17 mouse cellular contexts compared by ENCODE assay signal in genomic region chr11:71814511-71814910, GRCm38 (mm10).
DNase-seq lines count a peak whose midpoint lies in the region; ATAC-seq and TF ChIP-seq lines count a peak whose summit lies in the region.
"Had no signal": no experiment of that assay in that cellular context is flagged by ENCODE, and none has a peak within 500 bp of the region (broad histone marks: within the 10 kb centered on the region; RNA-seq: fewer than 3 reads in every experiment).

No protein-coding gene starts in this region.

- ATAC-seq in neural tube, embryonic 11.5 days (ENCODE audit: insufficient read depth, low FRiP score, low TSS enrichment): no peak
- no peak for ATAC-seq in neural tube, embryonic 15.5 days (ENCODE audit: low FRiP score)
- ATAC-seq in hindbrain, embryonic 13.5 days (ENCODE audit: low FRiP score): peak; percentile 49; the same call in 1 of the 2 replicates
- ATAC-seq in midbrain, postnatal 0 days (ENCODE audit: low FRiP score): no peak
- ATAC-seq: inflammation-experienced regulatory T-cells, adult 6 months had no signal

- no peak overlapping the region for H3K27ac ChIP-seq in neural tube, embryonic 11.5 days (ENCODE audit: low read depth, low read length)
- H3K27ac ChIP-seq in neural tube, embryonic 15.5 days (replicated peaks): no peak overlapping the region
- peak overlapping the region; percentile 0; the same call in 1 of the 2 replicates for H3K27ac ChIP-seq in hindbrain, embryonic 13.5 days
- H3K27ac ChIP-seq in midbrain, postnatal 0 days (ENCODE audit: low read depth, low read length): no peak overlapping the region

- WGBS in neural tube, embryonic 11.5 days: 30% methylated on average over 7 of the region's 7 CpGs
- 18% methylated on average over 7 of the region's 7 CpGs for WGBS in neural tube, embryonic 15.5 days
- WGBS in hindbrain, embryonic 13.5 days: 21% methylated on average over 7 of the region's 7 CpGs
- 30% methylated on average over 7 of the region's 7 CpGs for WGBS in midbrain, postnatal 0 days

- no peaks in the 10 kb centered on the region for H3K27me3 ChIP-seq in neural tube, embryonic 11.5 days (ENCODE audit: control insufficient read depth, insufficient read depth, low read length)
- H3K27me3 ChIP-seq in neural tube, embryonic 15.5 days (replicated peaks): no peaks in the 10 kb centered on the region
- peaks cover 3% of the 10 kb centered on the region; the same call in 1 of the 2 replicates for H3K27me3 ChIP-seq in hindbrain, embryonic 13.5 days
- no peaks in the 10 kb centered on the region for H3K27me3 ChIP-seq in midbrain, postnatal 0 days (ENCODE audit: insufficient read depth, low read length)
- H3K27me3 ChIP-seq: megakaryocyte, embryonic 14.5 days had no signal

- H3K4me1 ChIP-seq in neural tube, embryonic 11.5 days (ENCODE audit: control insufficient read depth, insufficient read depth, low read length): 0 out of 2 replicates have a peak, but pooled peaks cover 7% of the 10 kb centered on the region
- H3K4me1 ChIP-seq in neural tube, embryonic 15.5 days: peaks cover 33% of the 10 kb centered on the region
- peaks cover 39% of the 10 kb centered on the region for H3K4me1 ChIP-seq in hindbrain, embryonic 13.5 days (replicated peaks)
- H3K4me1 ChIP-seq in midbrain, postnatal 0 days (ENCODE audit: insufficient read depth, low read length): peaks cover 7% of the 10 kb centered on the region; the same call in 1 of the 2 replicates
- H3K4me1 ChIP-seq: megakaryocyte, embryonic 14.5 days had no signal

- H3K9me3 ChIP-seq in neural tube, embryonic 11.5 days (ENCODE audit: control insufficient read depth, low read length): no peaks in the 10 kb centered on the region
- no peaks in the 10 kb centered on the region for H3K9me3 ChIP-seq in neural tube, embryonic 15.5 days (replicated peaks)
- H3K9me3 ChIP-seq in hindbrain, embryonic 13.5 days: no peaks in the 10 kb centered on the region
- H3K9me3 ChIP-seq in midbrain, postnatal 0 days (ENCODE audit: low read length): no peaks in the 10 kb centered on the region
- H3K9me3 ChIP-seq: megakaryocyte, embryonic 14.5 days had no signal

- DNase-seq in cerebellum, postnatal 10 days: peak; percentile 39 to 44
- no peak for DNase-seq in cerebellum, adult 8-10 months
- DNase-seq in neural tube, embryonic 11.5 days (ENCODE audit: low spot score): peak; percentile 48
- DNase-seq in midbrain, postnatal 0 days (ENCODE audit: low spot score): peak; percentile 37
- DNase-seq in ovary, adult 18-20 months (ENCODE audit: low spot score): no peak
- DNase-seq in gastrocnemius, adult 8-10 months (ENCODE audit: low spot score in 2 of 2): no peak
- DNase-seq: heart, postnatal 14 days; kidney, adult 8-10 months; kidney, postnatal 36 days; lung, postnatal 10 days; spleen, adult 18-20 months; thymus, adult 18-20 months had no signal

- no peak overlapping the region for H3K4me3 ChIP-seq in neural tube, embryonic 11.5 days (ENCODE audit: low read depth, low read length)
- H3K4me3 ChIP-seq in neural tube, embryonic 15.5 days (replicated peaks): no peak overlapping the region
- no peak overlapping the region for H3K4me3 ChIP-seq in hindbrain, embryonic 13.5 days
- H3K4me3 ChIP-seq in midbrain, postnatal 0 days (ENCODE audit: low read depth, low read length): no peak overlapping the region
- H3K4me3 ChIP-seq: megakaryocyte, embryonic 14.5 days had no signal

- TF ChIP-seq CTCF in midbrain, postnatal 0 days (IDR thresholded peaks at IDR 0.05): no peak

- no peaks in the 10 kb centered on the region for H3K36me3 ChIP-seq in neural tube, embryonic 11.5 days (ENCODE audit: control insufficient read depth, insufficient read depth, low read length)
- no peaks in the 10 kb centered on the region for H3K36me3 ChIP-seq in neural tube, embryonic 15.5 days
- H3K36me3 ChIP-seq in hindbrain, embryonic 13.5 days: no peaks in the 10 kb centered on the region
- no peaks in the 10 kb centered on the region for H3K36me3 ChIP-seq in midbrain, postnatal 0 days (ENCODE audit: insufficient read depth, low read length)

- H3K9ac ChIP-seq in neural tube, embryonic 11.5 days (ENCODE audit: low read length): no peak overlapping the region
- no peak overlapping the region for H3K9ac ChIP-seq in neural tube, embryonic 15.5 days (replicated peaks)
- H3K9ac ChIP-seq in hindbrain, embryonic 13.5 days: no peak overlapping the region
- no peak overlapping the region for H3K9ac ChIP-seq in midbrain, postnatal 0 days (replicated peaks; ENCODE audit: low read length, poor library complexity, severe bottlenecking)

- no peak overlapping the region for H3K4me2 ChIP-seq in neural tube, embryonic 11.5 days (ENCODE audit: low read depth)
- H3K4me2 ChIP-seq in neural tube, embryonic 15.5 days: no peak overlapping the region
- H3K4me2 ChIP-seq in hindbrain, embryonic 13.5 days: no peak overlapping the region
- no peak overlapping the region for H3K4me2 ChIP-seq in midbrain, postnatal 0 days (ENCODE audit: low read depth, low read length, poor library complexity, severe bottlenecking)
- H3K4me2 ChIP-seq: heart, embryonic 11.5 days had no signal

Comparison
In these comparisons a context has a peak if more than half of its experiments do, and no peak if none do; other contexts are left out.
1. DNase-seq: peak in cerebellum, postnatal 10 days (2 of 2), neural tube, embryonic 11.5 days (single experiment) and midbrain, postnatal 0 days (single experiment); none in cerebellum, adult 8-10 months (single experiment), ovary, adult 18-20 months (single experiment) and gastrocnemius, adult 8-10 months (0 of 2).